Mouse (Mus musculus) liver, embryonic 16.5 days (tissue): Measurements from ENCODE around the gene Uimc1. TPM values are rescaled to one million over a fixed set of nuclear protein-coding genes. Genes with fewer than 3 reads are reported as not detected.
"Not testable (repeated sequence)": the region's sequence is repeated elsewhere in the genome, so short reads cannot be mapped to it uniquely, and the experiment has no call there.

Source experiments
- ATAC-seq: fragments of 200-750 bp; cut with Nextera tagmentation; 2 replicates; pipeline ENCODE4 v1.8.0; 2017; ENCODE audit warnings: low read depth, mild to moderate bottlenecking, moderate number of reproducible peaks, moderate library complexity
- H3K27ac ChIP-seq: fragments of 300-500 bp; sonication (generic); 2 replicates; pipeline ENCODE4 v1.5.1; 2014; ENCODE audit warnings: mild to moderate bottlenecking, low read length
- H3K27me3 ChIP-seq: fragments of 300-500 bp; sonication (generic); 2 replicates; pipeline ENCODE4 v1.6.1; 2014; ENCODE audit warnings: low read depth, low read length, mixed read lengths; ENCODE audit not compliant: control insufficient read depth, insufficient read depth
- H3K36me3 ChIP-seq: fragments of 300-500 bp; sonication (generic); 2 replicates; pipeline ENCODE4 v1.6.1; 2014; ENCODE audit warnings: mild to moderate bottlenecking; ENCODE audit not compliant: control insufficient read depth, insufficient read depth
- H3K4me1 ChIP-seq: fragments of 300-500 bp; sonication (generic); 2 replicates; pipeline ENCODE4 v1.6.1; 2014; ENCODE audit warnings: low read depth, low read length, mixed read lengths; ENCODE audit not compliant: control insufficient read depth
- H3K4me2 ChIP-seq: fragments of 300-500 bp; sonication (generic); 2 replicates; pipeline ENCODE4 v1.6.1; 2014; ENCODE audit warnings: low read depth, low read length, mixed read lengths
- H3K4me3 ChIP-seq: fragments of 300-500 bp; sonication (generic); 2 replicates; pipeline ENCODE4 v1.5.1; 2014; ENCODE audit warnings: low read depth, mild to moderate bottlenecking, low read length
- H3K9ac ChIP-seq: fragments of 300-500 bp; sonication (generic); 2 replicates; pipeline ENCODE4 v1.6.1; 2014; ENCODE audit warnings: low read depth, low read length
- H3K9me3 ChIP-seq: fragments of 300-500 bp; sonication (generic); replicated peaks from 2 replicates; pipeline ENCODE4 v1.6.1; 2016; ENCODE audit warnings: low read length; ENCODE audit not compliant: control insufficient read depth
- WGBS: fragments of 180-500 bp; shearing (Covaris S2); extraction: QIAGEN DNeasy Blood & Tissue Kit; methylation state at CpG from one replicate; pipeline ENCODE4 v1.1.7; 2014; ENCODE audit not compliant: insufficient replicate concordance; 5-methylcytosine and 5-hydroxymethylcytosine counted together
- polyA plus RNA-seq: library from polyadenylated mRNA; unstranded; fragments of >200 nt; fragmentation: Nextera tagmentation; extraction: Ambion mirVana; gene quantifications from 2 replicates; pipeline ENCODE4 v1.2.1, GENCODE M21; 2015

The Uimc1 gene
- polyA plus RNA-seq, 1 experiment from 2014 or later: 13.9 TPM

DNA sequence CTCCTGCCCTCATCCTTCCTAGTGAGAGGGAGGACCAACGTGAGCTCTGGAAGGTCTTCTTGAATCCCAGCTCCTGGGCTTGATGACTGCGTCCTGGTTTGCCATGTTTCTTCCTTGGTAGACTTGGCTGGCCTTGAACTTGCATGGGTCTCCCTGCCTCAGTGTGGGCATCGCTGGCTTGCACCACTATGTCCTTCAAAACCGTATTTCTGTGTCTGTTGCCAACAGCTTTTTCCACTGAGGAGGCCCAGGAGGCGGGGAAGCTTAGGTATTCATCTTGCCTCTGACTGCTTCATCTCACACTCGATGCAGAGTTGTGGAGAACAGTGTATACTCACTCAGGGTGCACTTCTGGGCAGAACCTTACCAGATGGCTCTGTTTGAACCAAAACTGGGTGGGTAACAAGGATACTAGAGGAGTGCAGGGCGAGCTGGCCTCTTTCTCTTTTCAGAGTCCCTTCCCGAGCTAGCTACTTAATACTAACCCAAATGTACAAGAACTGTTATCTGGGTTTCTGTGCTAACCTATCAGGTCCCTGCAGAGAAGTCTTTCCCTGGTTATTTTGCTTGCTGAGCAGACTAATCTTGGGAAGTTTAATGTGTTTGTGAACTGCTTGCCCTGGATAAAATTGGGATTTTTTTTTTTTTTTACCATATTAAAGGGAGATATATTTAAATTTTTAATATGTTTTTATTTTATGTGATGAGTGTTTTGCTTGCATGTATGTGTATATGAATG lies 6.0 kb upstream of the Uimc1 start:
- Histone ChIP-seq H3K9me3 (no peaks in the 10 kb centered on the region), H3K27me3 (no peaks in the 10 kb centered on the region), H3K27ac (peak overlapping the region; percentile 76), H3K4me1 (peaks cover 14% of the 10 kb centered on the region), H3K36me3 (no peaks in the 10 kb centered on the region; the same call in 1 of the 2 replicates), H3K4me2 (peak overlapping the region; percentile 82), H3K9ac (peak overlapping the region; percentile 83), H3K4me3 (peak overlapping the region; percentile 87)
- ATAC-seq: no peak
- 8% methylated on average over 8 of the region's 8 CpGs for WGBS

GRCm38 (mm10) chr13:55105045-55105952 lies 5.2 kb upstream of the Uimc1 start, which contains the start of gene Zfp346:
Gene Zfp346, plus strand, starts transcription at chr13:55105311.
- Histone ChIP-seq H3K27me3 (no peaks in the 10 kb centered on the region), H3K4me1 (peaks cover 17% of the 10 kb centered on the region), H3K27ac (peak within 1 kb of the TSS; percentile 76), H3K4me3 (peak within 1 kb of the TSS; percentile 87), H3K36me3 (no peaks in the 10 kb centered on the region; the same call in 1 of the 2 replicates), H3K9ac (peak within 1 kb of the TSS; percentile 83), H3K9me3 (no peaks in the 10 kb centered on the region), H3K4me2 (peak within 1 kb of the TSS; percentile 82)
- peak; percentile 93 for ATAC-seq
- WGBS: under 1% methylated on average over 62 of the region's 66 CpGs

- Histone ChIP-seq H3K4me2 (no peak overlapping the region), H3K4me3 (no peak overlapping the region), H3K36me3 (no peaks in the 10 kb centered on the region; the same call in 1 of the 2 replicates), H3K4me1 (peaks cover 24% of the 10 kb centered on the region), H3K27me3 (no peaks in the 10 kb centered on the region), H3K27ac (no peak overlapping the region), H3K9me3 (no peaks in the 10 kb centered on the region), H3K9ac (no peak overlapping the region)
- WGBS: 49% methylated on average over 2 of the region's 2 CpGs
- ATAC-seq: no peak
These were observed 3.3 kb upstream of the Uimc1 start for GRCm38 (mm10) chr13:55103351-55103750.

DNA sequence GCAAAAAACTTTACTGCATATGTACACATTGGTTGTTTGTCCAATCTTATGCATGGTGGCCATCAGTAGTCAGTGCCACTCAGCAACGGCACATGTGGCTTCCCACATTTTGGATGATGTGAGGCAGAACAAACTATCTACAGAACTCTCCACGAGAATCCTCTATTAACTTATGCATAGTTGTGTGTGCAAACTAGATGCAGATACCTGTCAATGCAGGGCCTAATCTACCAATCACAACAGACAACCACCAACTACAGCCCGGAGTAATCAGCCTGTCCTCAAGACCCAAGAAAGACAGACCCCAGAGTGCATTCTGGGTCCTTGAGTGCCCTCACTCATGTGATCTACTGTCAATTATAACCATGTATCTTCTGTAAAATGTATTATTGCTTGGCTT lies 2.3 kb upstream of the Uimc1 start:
- H3K36me3 ChIP-seq: no peaks in the 10 kb centered on the region
- no peak for ATAC-seq
- no peaks in the 10 kb centered on the region for H3K9me3 ChIP-seq
- no peak overlapping the region for H3K27ac ChIP-seq
- H3K4me3 ChIP-seq: no peak overlapping the region
- H3K9ac ChIP-seq: no peak overlapping the region
- H3K27me3 ChIP-seq: no peaks in the 10 kb centered on the region
- WGBS: 80% methylated on average over 3 of the region's 3 CpGs
- H3K4me2 ChIP-seq: no peak overlapping the region
- H3K4me1 ChIP-seq: peaks cover 24% of the 10 kb centered on the region

- WGBS: 87% methylated on average over 11 of the region's 11 CpGs
- Histone ChIP-seq H3K4me1 (peaks cover 20% of the 10 kb centered on the region), H3K27ac (no peak overlapping the region), H3K9me3 (no peaks in the 10 kb centered on the region), H3K9ac (no peak overlapping the region), H3K4me2 (no peak overlapping the region), H3K36me3 (no peaks in the 10 kb centered on the region), H3K4me3 (no peak overlapping the region), H3K27me3 (no peaks in the 10 kb centered on the region)
- no peak for ATAC-seq
These were observed 1.5 kb upstream of the Uimc1 start for GRCm38 (mm10) chr13:55101627-55102026.

- no peaks in the 10 kb centered on the region for H3K27me3 ChIP-seq
- H3K9ac ChIP-seq: peak overlapping the region; percentile 96
- 16% methylated on average over 20 of the region's 20 CpGs for WGBS
- peak overlapping the region; percentile 90 for H3K27ac ChIP-seq
- H3K4me1 ChIP-seq: peaks cover 10% of the 10 kb centered on the region
- peak; percentile 4; the same call in 1 of the 2 replicates for ATAC-seq
- no peaks in the 10 kb centered on the region for H3K36me3 ChIP-seq
- H3K4me3 ChIP-seq: peak overlapping the region; percentile 95
- peak overlapping the region; percentile 79 for H3K4me2 ChIP-seq
- no peaks in the 10 kb centered on the region for H3K9me3 ChIP-seq
These were observed 904 bp downstream of the Uimc1 start for GRCm38 (mm10) chr13:55099066-55099725.

- WGBS: 74% methylated on average over 3 of the region's 3 CpGs
- not testable (repeated sequence) for ATAC-seq, H3K9me3 ChIP-seq
These were observed 2.3 kb downstream of the Uimc1 start for GRCm38 (mm10) chr13:55097841-55098240.

GRCm38 (mm10) chr13:55092588-55092987 lies 7.5 kb downstream of the Uimc1 start:
- Histone ChIP-seq H3K27ac (no peak overlapping the region), H3K4me3 (no peak overlapping the region), H3K4me2 (no peak overlapping the region), H3K4me1 (no peaks in the 10 kb centered on the region), H3K9me3 (no peaks in the 10 kb centered on the region), H3K9ac (no peak overlapping the region), H3K36me3 (peaks cover 6% of the 10 kb centered on the region), H3K27me3 (no peaks in the 10 kb centered on the region)
- no peak for ATAC-seq
- 86% methylated on average over 4 of the region's 4 CpGs for WGBS

More at GRCm38 (mm10) chr13:55097841-55098240, 2.3 kb downstream of the Uimc1 start:
- H3K36me3 ChIP-seq, H3K4me2 ChIP-seq, H3K4me1 ChIP-seq, H3K27ac ChIP-seq, H3K9ac ChIP-seq, H3K27me3 ChIP-seq, H3K4me3 ChIP-seq: not testable (repeated sequence)
